Mouse (Mus musculus) 416B (cell line): ENCODE results near the gene Gm10272.
"Not testable (repeated sequence)": the region's sequence is repeated elsewhere in the genome, so short reads cannot be mapped to it uniquely, and the experiment has no call there.

Experiments
- DNase-seq: peaks from one replicate; pipeline ENCODE4 v3.0.0; 2011; ENCODE audit warnings: low read depth

The Gm10272 gene

DNA sequence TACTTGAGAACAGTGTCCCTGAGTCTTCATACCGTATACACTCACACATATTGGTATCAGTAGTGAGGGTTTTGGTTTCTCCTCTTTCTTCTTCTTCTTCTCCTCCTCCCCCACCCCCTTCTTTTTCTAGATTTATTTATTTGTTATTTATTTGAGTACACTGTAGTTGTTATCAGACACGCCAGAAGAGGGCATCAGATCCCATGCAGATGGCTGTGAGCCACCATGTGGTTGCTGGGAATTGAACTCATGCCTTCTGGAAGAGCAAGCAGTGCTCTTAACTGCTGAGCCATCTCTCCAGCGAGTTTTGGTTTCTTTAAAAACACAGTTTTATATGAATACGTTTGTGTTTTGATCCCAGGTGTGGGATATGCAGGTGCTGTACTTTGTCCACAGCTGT is 21.9 kb downstream of the Gm10272 start:
- peak; percentile 27 for DNase-seq

DNA sequence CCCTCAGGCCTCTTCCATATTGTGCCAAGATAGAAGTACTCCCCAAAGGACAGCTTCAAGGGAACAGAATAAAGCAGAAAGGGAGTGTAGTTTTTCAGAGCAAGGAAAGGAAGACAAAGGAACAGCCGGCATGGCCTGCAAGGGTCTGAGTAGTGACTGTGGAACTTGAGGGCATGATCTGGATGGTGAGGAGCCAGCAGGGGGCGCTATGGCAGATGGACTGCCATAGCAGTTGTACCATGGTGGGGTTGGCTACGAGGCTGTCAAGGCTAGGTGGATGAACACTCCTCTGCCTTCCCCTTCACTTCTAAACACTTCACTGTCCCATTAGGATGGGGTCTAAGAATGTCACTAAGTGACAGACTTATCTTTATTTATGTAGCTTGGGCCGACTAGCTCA is 22.8 kb downstream of the Gm10272 start:
- DNase-seq = peak; percentile 35

DNA sequence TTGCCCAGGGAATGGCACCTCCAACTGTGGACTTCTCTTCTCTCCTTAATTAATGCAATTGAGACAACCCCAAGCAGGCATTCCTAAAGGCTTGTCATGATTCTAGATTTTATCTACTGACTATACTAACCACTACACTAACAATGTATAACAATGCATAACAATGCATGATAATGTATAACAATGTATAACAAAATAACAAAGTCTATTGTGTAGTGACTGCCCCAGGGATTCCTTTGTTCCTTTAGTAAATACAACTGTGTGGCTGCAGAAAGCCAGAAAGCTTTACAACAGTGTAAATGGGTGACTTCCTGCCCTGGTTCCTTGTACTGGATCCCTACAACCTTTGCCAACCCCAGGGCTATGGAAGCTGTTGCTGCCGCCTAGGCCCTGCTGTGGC is 29.5 kb downstream of the Gm10272 start:
- no peak for DNase-seq

DNA sequence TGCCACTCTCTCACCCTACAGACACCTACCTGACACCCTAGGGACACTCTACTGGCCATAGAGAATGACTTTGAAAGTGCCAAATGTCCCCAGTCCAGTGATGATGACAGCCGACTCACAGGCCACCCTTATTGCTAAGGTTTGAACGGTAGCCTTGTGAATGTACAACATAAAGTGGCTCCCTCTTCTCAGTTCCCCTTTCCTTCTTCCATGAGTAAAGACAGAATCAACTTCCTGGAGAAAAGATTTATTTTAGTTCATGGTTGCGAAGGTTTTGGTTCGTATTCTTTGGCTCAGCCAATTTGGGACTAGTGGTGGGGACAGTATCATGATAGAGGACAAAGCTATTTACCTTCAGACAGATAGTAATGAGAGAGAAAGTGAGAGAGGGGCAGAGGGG is 32.5 kb downstream of the Gm10272 start:
- DNase-seq = no peak

DNA sequence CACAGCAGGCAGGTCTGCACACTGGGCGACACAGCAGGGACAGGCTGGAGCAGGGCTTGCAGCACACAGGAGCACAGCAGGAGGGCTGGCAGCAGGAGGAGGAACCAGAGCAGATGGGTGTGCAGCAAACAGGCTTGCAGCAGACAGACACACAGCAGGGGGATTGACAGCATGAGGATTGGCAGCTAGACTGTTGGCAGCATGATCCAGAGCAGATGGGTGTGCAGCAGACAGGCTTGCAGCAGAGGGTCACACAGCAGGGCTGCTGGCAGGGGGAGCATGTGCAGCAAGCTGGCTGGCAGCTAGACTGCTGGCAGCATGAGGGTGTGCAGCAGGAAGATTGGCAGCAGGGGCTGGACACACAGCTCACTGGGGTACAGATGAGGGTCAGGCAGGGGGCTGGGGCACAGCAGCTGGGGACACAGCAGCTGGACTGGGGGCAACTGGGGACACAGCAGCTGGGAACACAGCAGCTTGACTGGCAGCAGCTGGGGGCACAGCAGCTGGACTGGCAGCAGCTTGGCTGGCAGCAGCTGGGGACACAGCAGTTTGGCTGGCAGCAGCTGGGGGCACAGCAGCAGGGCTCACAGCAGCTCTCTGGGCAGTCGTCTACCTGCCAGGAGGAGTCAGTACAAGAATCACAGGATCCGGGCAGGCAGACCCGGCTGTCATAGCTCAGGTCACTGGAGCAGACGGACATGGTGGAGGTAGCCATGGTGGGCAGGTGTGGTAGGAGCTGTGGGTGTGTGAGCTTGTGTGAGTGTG is 35.7 kb downstream of the Gm10272 start, which contains the start of gene Gm18596:
Gm18596 (minus strand) TSS at position 715 of the 765 bp plus-strand sequence.
- DNase-seq = not testable (repeated sequence)

DNA sequence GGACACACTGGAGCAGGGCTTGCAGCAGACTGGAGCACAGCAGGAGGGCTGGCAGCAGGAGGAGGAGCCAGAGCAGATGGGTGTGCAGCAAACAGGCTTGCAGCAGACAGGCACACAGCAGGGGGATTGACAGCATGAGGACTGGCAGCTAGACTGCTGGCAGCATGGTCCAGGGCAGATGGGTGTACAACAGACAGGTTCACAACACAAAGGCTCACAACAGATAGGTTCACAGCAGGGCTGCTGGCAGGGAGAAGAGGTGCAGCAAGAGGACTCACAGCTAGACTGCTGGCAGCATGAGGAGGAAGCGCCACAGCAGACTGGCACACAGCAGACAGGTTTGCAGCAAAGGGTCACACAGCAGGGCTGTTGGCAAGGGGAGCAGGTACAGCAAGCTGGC is 44.3 kb downstream of the Gm10272 start:
- DNase-seq = not testable (repeated sequence)

DNA sequence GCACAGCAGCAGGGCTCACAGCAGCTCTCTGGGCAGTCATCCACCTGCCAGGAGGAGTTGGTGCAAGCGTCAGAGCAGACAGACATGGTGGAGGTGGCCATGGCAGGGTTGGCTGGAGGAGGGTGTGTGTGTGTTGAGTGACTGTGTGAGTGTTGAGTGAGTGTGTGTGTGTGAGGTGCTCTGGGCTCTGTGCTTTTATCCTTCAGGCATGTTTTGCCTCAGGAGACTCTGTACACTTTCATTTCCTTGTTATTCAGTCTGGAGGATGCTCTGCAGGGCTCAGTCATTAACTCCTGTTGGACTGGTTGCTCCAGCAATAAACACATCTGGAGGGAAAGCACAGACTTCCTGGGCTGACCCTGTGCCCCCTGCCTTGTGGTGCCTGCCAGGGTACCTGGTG is 44.8 kb downstream of the Gm10272 start, which contains the start of gene Gm9736:
Gm9736 (minus strand) TSS at position 101 of the 400 bp plus-strand sequence.
- DNase-seq = not testable (repeated sequence)

DNA sequence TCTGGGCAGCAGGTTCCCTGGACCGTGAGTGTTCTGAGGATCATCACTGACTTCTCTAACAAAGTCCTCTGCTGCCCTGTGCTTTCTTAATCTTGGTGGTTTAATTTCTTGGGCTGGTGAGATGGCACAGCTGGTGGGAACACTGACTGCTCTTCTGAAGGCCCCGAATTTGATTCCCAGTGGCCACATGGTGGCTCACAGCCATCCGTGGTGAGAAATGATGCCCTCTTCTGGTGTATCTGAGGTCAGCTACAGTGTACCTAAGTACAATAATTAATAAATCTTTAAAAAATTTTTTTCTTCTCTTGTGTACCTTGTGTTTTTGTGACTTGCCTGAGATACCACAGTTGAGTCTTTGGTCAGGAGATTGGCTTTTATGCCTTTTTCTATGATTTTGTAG is 45.9 kb downstream of the Gm10272 start:
- peak; percentile 32 for DNase-seq

DNA sequence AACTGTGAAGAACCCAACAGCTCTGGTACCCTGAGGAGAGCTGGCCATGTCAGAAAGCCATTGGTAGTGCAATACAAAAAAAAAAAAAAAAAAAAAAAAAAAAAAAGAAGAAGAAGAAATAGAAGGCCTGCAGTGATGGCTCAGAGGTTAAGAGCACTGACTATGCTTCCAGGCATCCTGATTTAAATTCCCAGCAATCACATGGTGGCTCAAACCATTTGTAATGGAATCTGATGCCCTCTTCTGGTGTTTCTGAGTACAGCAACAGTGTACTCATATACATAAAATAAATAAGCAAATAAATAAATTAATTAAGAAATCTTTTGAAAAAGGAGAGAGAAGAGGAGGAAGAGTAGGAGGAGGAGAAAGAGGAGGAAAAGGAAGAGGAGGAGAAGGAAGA is 47.0 kb downstream of the Gm10272 start:
- DNase-seq = peak; percentile 13
